Mouse (Mus musculus) liver, embryonic 14.5 days (tissue): ENCODE measurements around the gene Fzd5.

Source experiments
- CTCF ChIP-seq: IDR thresholded peaks from 2 replicates; pipeline ENCODE4 v1.5.1; 2016; ENCODE audit warnings: antibody characterized with exemption, low read depth, control low read depth
- EP300 ChIP-seq: IDR thresholded peaks from 2 replicates; pipeline ENCODE4 v1.6.1; 2016; ENCODE audit warnings: antibody characterized with exemption, low read depth

- TF ChIP-seq CTCF, result no peak
- TF ChIP-seq EP300, result no peak
These were observed 7.5 kb downstream of the Fzd5 start for GRCm38 (mm10) chr1:64730046-64730445.
